Mouse (Mus musculus) CH12.LX (cell line): Measurements from ENCODE around the gene Spg20. TPM values are rescaled to one million over a fixed set of nuclear protein-coding genes. Genes with fewer than 3 reads are reported as not detected.

Source experiments
- DNase-seq: peaks from one replicate; pipeline ENCODE4 v3.0.0-alpha.2; 2013; ENCODE audit errors: extremely low read depth
- H3K27ac ChIP-seq: 2 replicates; pipeline ENCODE4 v1.5.1; 2012; ENCODE audit warnings: low read depth, mild to moderate bottlenecking, control low read depth, moderate library complexity; ENCODE audit not compliant: insufficient read depth
- H3K27me3 ChIP-seq: replicated peaks from 2 replicates; pipeline ENCODE3; 2012; ENCODE audit warnings: inconsistent platforms
- H3K36me3 ChIP-seq, 2 experiments: replicated peaks in 1 of 2; 2 replicates each; pipeline versions ENCODE3 to v1.6.1; 2012; ENCODE audit warnings: inconsistent platforms in 1 of 2, low read length in 1 of 2, mild to moderate bottlenecking in 1 of 2, mixed read lengths in 1 of 2, moderate library complexity in 1 of 2; ENCODE audit not compliant: control insufficient read depth in 1 of 2, insufficient read depth in 1 of 2
- H3K4me1 ChIP-seq, 2 experiments: 2 replicates each; pipeline ENCODE4 v1.6.1; 2012; ENCODE audit warnings: inconsistent platforms in 1 of 2, moderate library complexity in 1 of 2; ENCODE audit not compliant: insufficient read depth in 2 of 2, control insufficient read depth in 1 of 2
- H3K4me2 ChIP-seq: 2 replicates; pipeline ENCODE4 v1.6.1; 2012; ENCODE audit warnings: low read depth, mild to moderate bottlenecking, control low read depth; ENCODE audit not compliant: poor library complexity, insufficient read depth, severe bottlenecking
- H3K4me3 ChIP-seq, 3 experiments: fragments of 150-350 bp in 1 of 3; sonication (generic) in 1 of 3; replicated peaks in 1 of 3; 2 replicates each; pipeline versions ENCODE3 to v1.5.1; 2011 to 2012; ENCODE audit warnings: low read depth in 2 of 3, low read length in 2 of 3, mild to moderate bottlenecking in 2 of 3, moderate library complexity in 2 of 3, control low read depth in 1 of 3, improper control_type of control experiment in 1 of 3, inconsistent platforms in 1 of 3, mixed read lengths in 1 of 3; ENCODE audit not compliant: poor library complexity in 1 of 3
- H3K79me2 ChIP-seq: replicated peaks from 2 replicates; pipeline ENCODE4 v1.6.1; 2012; ENCODE audit warnings: mild to moderate bottlenecking, moderate library complexity; ENCODE audit not compliant: control insufficient read depth, poor library complexity, insufficient read depth, severe bottlenecking; ENCODE audit errors: extremely low read depth
- H3K9ac ChIP-seq: 2 replicates; pipeline ENCODE4 v1.6.1; 2012; ENCODE audit warnings: low read depth, mild to moderate bottlenecking, control low read depth, moderate library complexity; ENCODE audit not compliant: insufficient read depth
- H3K9me3 ChIP-seq: replicated peaks from 2 replicates; pipeline ENCODE3; 2012; ENCODE audit warnings: low read length, inconsistent platforms, mixed read lengths
- CHD2 ChIP-seq: IDR thresholded peaks from 2 replicates; pipeline ENCODE4 v1.6.1; 2011; ENCODE audit warnings: low read length, improper control_type of control experiment
- CTCF ChIP-seq, 2 experiments: IDR thresholded peaks in 1 of 2; conservative IDR thresholded peaks in 1 of 2; 2 replicates each; pipeline ENCODE4 v1.5.1; 2011 to 2012; ENCODE audit warnings: low read depth in 2 of 2, low read length in 2 of 2, improper control_type of control experiment in 1 of 2, inconsistent platforms in 1 of 2, mild to moderate bottlenecking in 1 of 2, moderate library complexity in 1 of 2
- E2F4 ChIP-seq: IDR thresholded peaks from 2 replicates; pipeline ENCODE4 v1.6.1; 2011; ENCODE audit warnings: low read depth, low read length, improper control_type of control experiment; ENCODE audit not compliant: insufficient replicate concordance
- HCFC1 ChIP-seq: IDR thresholded peaks from 2 replicates; pipeline ENCODE4 v1.6.1; 2012; ENCODE audit warnings: low read depth, mild to moderate bottlenecking, inconsistent platforms, low read length, improper control_type of control experiment
- IRF4 ChIP-seq: IDR thresholded peaks from 2 replicates; pipeline ENCODE4 v1.6.1; 2014; ENCODE audit warnings: low read depth, mild to moderate bottlenecking, inconsistent platforms, low read length, improper control_type of control experiment
- JUND ChIP-seq: conservative IDR thresholded peaks from 2 replicates; pipeline ENCODE4 v1.6.1; 2011; ENCODE audit warnings: low read depth, low read length, improper control_type of control experiment
- KAT2A ChIP-seq: IDR thresholded peaks from 2 replicates; pipeline ENCODE4 v1.6.1; 2012; ENCODE audit warnings: low read length, improper control_type of control experiment, inconsistent platforms; ENCODE audit not compliant: insufficient replicate concordance
- MAFK ChIP-seq: IDR thresholded peaks from 2 replicates; pipeline ENCODE4 v1.6.1; 2011; ENCODE audit warnings: low read length, improper control_type of control experiment; ENCODE audit not compliant: insufficient replicate concordance
- MAX ChIP-seq: IDR thresholded peaks from 2 replicates; pipeline ENCODE4 v1.6.1; 2011; ENCODE audit warnings: low read length, improper control_type of control experiment
- MEF2A ChIP-seq: IDR thresholded peaks from 2 replicates; pipeline ENCODE4 v1.6.1; 2014; ENCODE audit warnings: low read depth, mild to moderate bottlenecking, inconsistent platforms, low read length, improper control_type of control experiment, borderline replicate concordance
- MXI1 ChIP-seq: IDR thresholded peaks from 2 replicates; pipeline ENCODE4 v1.6.1; 2011; ENCODE audit warnings: mild to moderate bottlenecking, low read depth, low read length, improper control_type of control experiment
- NELFE ChIP-seq: IDR thresholded peaks from 2 replicates; pipeline ENCODE4 v1.6.1; 2011; ENCODE audit warnings: low read depth, low read length, improper control_type of control experiment
- NRF1 ChIP-seq: IDR thresholded peaks from 2 replicates; pipeline ENCODE4 v1.6.1; 2014; ENCODE audit warnings: low read depth, mild to moderate bottlenecking, inconsistent platforms, low read length, improper control_type of control experiment, moderate library complexity
- POLR2AphosphoS2 ChIP-seq: IDR thresholded peaks from 2 replicates; pipeline ENCODE4 v1.6.1; 2011; ENCODE audit warnings: low read depth, low read length, improper control_type of control experiment
- RAD21 ChIP-seq: IDR thresholded peaks from 2 replicates; pipeline ENCODE4 v1.6.1; 2011; ENCODE audit warnings: low read depth, mild to moderate bottlenecking, low read length, improper control_type of control experiment, moderate library complexity
- SMC3 ChIP-seq: IDR thresholded peaks from 2 replicates; pipeline ENCODE4 v1.6.1; 2011; ENCODE audit warnings: low read depth, low read length, improper control_type of control experiment
- UBTF ChIP-seq: IDR thresholded peaks from 2 replicates; pipeline ENCODE4 v1.6.1; 2012; ENCODE audit warnings: low read depth, mild to moderate bottlenecking, inconsistent platforms, low read length, improper control_type of control experiment, moderate library complexity
- USF2 ChIP-seq: conservative IDR thresholded peaks from 2 replicates; pipeline ENCODE4 v1.6.1; 2011; ENCODE audit warnings: low read depth, low read length, improper control_type of control experiment
- ZC3H11A ChIP-seq: IDR thresholded peaks from 2 replicates; pipeline ENCODE4 v1.6.1; 2012; ENCODE audit warnings: low read depth, mild to moderate bottlenecking, inconsistent platforms, low read length, improper control_type of control experiment
- ZKSCAN1 ChIP-seq: IDR thresholded peaks from 2 replicates; pipeline ENCODE4 v1.6.1; 2012; ENCODE audit warnings: low read depth, inconsistent platforms, low read length, improper control_type of control experiment, borderline replicate concordance
- ZMIZ1 ChIP-seq: IDR thresholded peaks from 2 replicates; pipeline ENCODE4 v1.6.1; 2012; ENCODE audit warnings: low read depth, mild to moderate bottlenecking, inconsistent platforms, low read length, improper control_type of control experiment
- ZNF384 ChIP-seq: IDR thresholded peaks from 2 replicates; pipeline ENCODE4 v1.6.1; 2012; ENCODE audit warnings: low read depth, low read length, improper control_type of control experiment, inconsistent platforms
- dilution Hi-C: fragments of 300-500 bp; cut with MboI; formaldehyde crosslinking; loops from 2 replicates; pipeline ENCODE4 v1.14.3; 2020; ENCODE audit warnings: low sequenced_read_pairs; ENCODE audit not compliant: extremely low pct_unique_long_range_greater_than_20kb, extremely low pct_ligation_motif_present
- in situ Hi-C: fragments of 300-500 bp; cut with MboI; formaldehyde crosslinking; loops from 3 replicates; pipeline ENCODE4 v1.14.3; 2019; ENCODE audit warnings: low sequenced_read_pairs, low pct_ligation_motif_present, low pct_unique_long_range_greater_than_20kb, mixed read lengths
- polyA plus RNA-seq: library from polyadenylated mRNA; unstranded; fragments of >175 nt; gene quantifications from 2 replicates; pipeline ENCODE4 v1.2.1, GENCODE M21; 2012; ENCODE audit warnings: low read depth; ENCODE audit not compliant: insufficient read length
- total RNA-seq, 2 experiments: library from RNA; depleted of rRNA; stranded (reverse); fragments of 300-350 nt in 1 of 2; fragments of >200 nt in 1 of 2; gene quantifications; 2 replicates each; pipeline ENCODE4 v1.2.3; 2012 to 2014

The Spg20 gene
- total and polyA plus RNA-seq, 3 experiments: 31.5 to 43.0 (median 38.2) TPM

- no peak for DNase-seq
- Histone ChIP-seq H3K36me3 (no peaks in the 10 kb centered on the region), H3K4me2 (no peak overlapping the region), H3K79me2 (no peaks in the 10 kb centered on the region), H3K27me3 (no peaks in the 10 kb centered on the region), H3K4me1 (no peaks in the 10 kb centered on the region; a peak in 1 of 4 replicates), H3K4me3 (no peak overlapping the region), H3K9ac (no peak overlapping the region), H3K9me3 (no peaks in the 10 kb centered on the region), H3K27ac (no peak overlapping the region)
- dilution Hi-C loops (no loop called here), in situ Hi-C loops (no loop called here)
- TF ChIP-seq MEF2A: no peak
- TF ChIP-seq ZC3H11A: no peak
- TF ChIP-seq USF2: no peak
- no peak for TF ChIP-seq MXI1
- no peak for TF ChIP-seq POLR2AphosphoS2
- TF ChIP-seq ZKSCAN1: no peak
Measured at GRCm38 (mm10) chr3:55078233-55078632, 33.7 kb upstream of the Spg20 start.

GRCm38 (mm10) chr3:55079619-55080018, 32.3 kb upstream of the Spg20 start:
- TF ChIP-seq UBTF (no peak), E2F4 (no peak), USF2 (no peak), MAX (no peak), HCFC1 (no peak), JUND (no peak), IRF4 (no peak), CHD2 (no peak)
- no peaks in the 10 kb centered on the region for H3K27me3 ChIP-seq
- H3K27ac ChIP-seq: no peak overlapping the region
- no peaks in the 10 kb centered on the region for H3K9me3 ChIP-seq
- dilution Hi-C loops (no loop called here), in situ Hi-C loops (no loop called here)
- no peak overlapping the region for H3K4me3 ChIP-seq
- H3K36me3 ChIP-seq: no peaks in the 10 kb centered on the region
- H3K79me2 ChIP-seq: no peaks in the 10 kb centered on the region
- H3K4me2 ChIP-seq: no peak overlapping the region
- no peak overlapping the region for H3K9ac ChIP-seq
- no peak for DNase-seq
- no peaks in the 10 kb centered on the region; a peak in 1 of 4 replicates for H3K4me1 ChIP-seq

- Histone ChIP-seq H3K27me3 (no peaks in the 10 kb centered on the region), H3K4me2 (peak overlapping the region; percentile 19; the same call in 1 of the 2 replicates), H3K9ac (no peak overlapping the region), H3K27ac (no peak overlapping the region), H3K4me1 (no peaks in the 10 kb centered on the region; a peak in 1 of 4 replicates), H3K36me3 (no peaks in the 10 kb centered on the region), H3K79me2 (no peaks in the 10 kb centered on the region), H3K9me3 (no peaks in the 10 kb centered on the region), H3K4me3 (no peak overlapping the region)
- DNase-seq: peak; percentile 74
- TF ChIP-seq ZMIZ1 (no peak), NELFE (no peak), MAFK (no peak), SMC3 (peak; percentile 73), RAD21 (peak; percentile 68), ZNF384 (no peak), HCFC1 (no peak), NRF1 (no peak), KAT2A (no peak), CTCF (conservative IDR thresholded peaks at IDR 0.05 in 1 of 2, IDR thresholded peaks at IDR 0.05 in 1 of 2; ENCODE audit: low read depth in 2 of 2, low read length in 2 of 2) (peak; percentile 88 to 98)
- dilution Hi-C loops: no loop called here
- in situ Hi-C loops: no loop called here
Measured at GRCm38 (mm10) chr3:55080055-55080454, 31.9 kb upstream of the Spg20 start.
